Mouse (Mus musculus): Measurements from ENCODE around the gene Itih3.
A peak's percentile ranks its signal among the peaks of the same experiment; 100 is the strongest.

Gene Itih3

GRCm38 (mm10) chr14:30902628-30903027 is 20.9 kb downstream of the Itih3 start:
- no peak for DNase-seq (ENCODE audit: low spot score)

GRCm38 (mm10) chr14:30899972-30900371 is 23.6 kb downstream of the Itih3 start:
- DNase-seq (ENCODE audit: low spot score) = no peak

- no peak for DNase-seq (ENCODE audit: low spot score)
These were observed 35.3 kb downstream of the Itih3 start for GRCm38 (mm10) chr14:30888271-30888732.

GRCm38 (mm10) chr14:30886204-30886603 is 37.4 kb downstream of the Itih3 start, which contains the start of gene Itih4:
Itih4 (plus strand) TSS chr14:30886476.
- no peak for DNase-seq (ENCODE audit: low spot score)

- DNase-seq (ENCODE audit: low spot score) = no peak
These were observed 38.3 kb downstream of the Itih3 start for GRCm38 (mm10) chr14:30885298-30885697.

GRCm38 (mm10) chr14:30881718-30882108 is 41.8 kb downstream of the Itih3 start:
- no peak for DNase-seq (ENCODE audit: low spot score)

GRCm38 (mm10) chr14:30880811-30881717 is 42.5 kb downstream of the Itih3 start:
- no peak for DNase-seq (ENCODE audit: low spot score)

- no peak for DNase-seq (ENCODE audit: low spot score)
These were observed 43.3 kb downstream of the Itih3 start for GRCm38 (mm10) chr14:30880251-30880650.

GRCm38 (mm10) chr14:30879794-30880193 is 43.8 kb downstream of the Itih3 start:
- no peak for DNase-seq (ENCODE audit: low spot score)

GRCm38 (mm10) chr14:30878958-30879571 is 44.5 kb downstream of the Itih3 start, which contains the start of gene Mustn1:
Mustn1 (plus strand) TSS chr14:30879200.
- DNase-seq (ENCODE audit: low spot score) = no peak

- no peak for DNase-seq (ENCODE audit: low spot score)
These were observed 45.7 kb downstream of the Itih3 start for GRCm38 (mm10) chr14:30877827-30878226.

GRCm38 (mm10) chr14:30876451-30876850 is 47.1 kb downstream of the Itih3 start:
- DNase-seq (ENCODE audit: low spot score) = no peak

GRCm38 (mm10) chr14:30875955-30876354 is 47.6 kb downstream of the Itih3 start:
- DNase-seq (ENCODE audit: low spot score) = no peak

- DNase-seq (ENCODE audit: low spot score) = no peak
These were observed 48.3 kb downstream of the Itih3 start for GRCm38 (mm10) chr14:30875130-30875865.

GRCm38 (mm10) chr14:30874095-30874700 is 49.4 kb downstream of the Itih3 start:
- DNase-seq (ENCODE audit: low spot score) = no peak

- DNase-seq (ENCODE audit: low spot score) = no peak
These were observed 53.1 kb downstream of the Itih3 start for GRCm38 (mm10) chr14:30870206-30871147.

GRCm38 (mm10) chr14:30869391-30869801 is 54.2 kb downstream of the Itih3 start:
- DNase-seq (ENCODE audit: low spot score) = no peak

- DNase-seq (ENCODE audit: low spot score) = no peak
These were observed 54.7 kb downstream of the Itih3 start for GRCm38 (mm10) chr14:30868826-30869225.

- peak; percentile 55 for DNase-seq (ENCODE audit: low spot score)
These were observed 56.5 kb downstream of the Itih3 start for GRCm38 (mm10) chr14:30867042-30867441.

GRCm38 (mm10) chr14:30865311-30865710 is 58.2 kb downstream of the Itih3 start:
- DNase-seq (ENCODE audit: low spot score) = no peak

- DNase-seq (ENCODE audit: low spot score) = no peak
These were observed 61.2 kb downstream of the Itih3 start for GRCm38 (mm10) chr14:30862368-30862767.
